8 mouse cellular contexts compared by ENCODE assay signal in the genomic region with DNA sequence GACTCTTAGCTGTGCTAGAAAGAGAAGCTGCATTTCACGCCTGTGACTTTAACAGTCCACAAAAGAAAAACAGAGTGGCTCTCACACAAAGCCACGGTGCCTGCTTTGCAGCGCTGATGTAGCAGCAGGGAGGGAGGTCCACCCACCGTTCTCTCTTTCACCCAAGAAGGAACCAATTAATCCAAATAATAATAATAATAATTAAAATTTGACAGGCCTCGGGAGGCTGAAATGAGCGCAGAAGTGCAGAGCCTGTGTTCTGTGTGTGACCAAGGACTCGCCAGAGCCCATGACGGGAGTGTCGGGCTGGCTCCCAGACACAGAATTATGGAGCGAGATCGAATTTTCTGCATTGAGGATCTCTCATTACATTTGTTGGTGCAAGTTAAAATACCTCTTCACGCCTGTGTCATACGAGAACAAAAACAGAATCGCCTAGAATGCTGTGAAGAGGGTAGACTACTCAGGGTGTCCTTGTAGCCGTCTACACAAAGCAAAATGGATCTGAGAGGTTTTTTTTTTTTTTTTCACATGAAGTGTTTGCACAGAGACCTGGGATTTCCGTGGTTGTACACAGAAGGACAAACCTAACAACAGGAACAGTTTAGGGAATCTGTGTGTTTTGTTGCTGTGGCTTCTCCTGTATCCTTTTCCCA.
A peak's percentile ranks its signal among the peaks of the same experiment; 100 is the strongest.
DNase-seq lines count a peak whose midpoint lies in the region; ATAC-seq lines count a peak whose summit lies in the region.

No protein-coding gene starts in this region.

- no peaks in the 10 kb centered on the region for H3K36me3 ChIP-seq in embryonic facial prominence, embryonic 12.5 days
- H3K36me3 ChIP-seq in hindbrain, embryonic 14.5 days (replicated peaks; ENCODE audit: control insufficient read depth, insufficient read depth) = no peaks in the 10 kb centered on the region
- H3K36me3 ChIP-seq in neural tube, embryonic 13.5 days = no peaks in the 10 kb centered on the region

- peak; percentile 15 to 23 for DNase-seq in layer of hippocampus, postnatal 10 days (ENCODE audit: low spot score in 2 of 2)
- DNase-seq in layer of hippocampus, adult 11-12 months (ENCODE audit: low spot score) = no peak
- peak; percentile 66 for DNase-seq in hindbrain, embryonic 14.5 days (ENCODE audit: low spot score)
- DNase-seq in cerebellum, adult 18-20 months = no peak

- peak overlapping the region; percentile 13; the same call in 1 of the 2 replicates for H3K4me3 ChIP-seq in embryonic facial prominence, embryonic 12.5 days
- no peak overlapping the region; the same call in 1 of the 2 replicates for H3K4me3 ChIP-seq in hindbrain, embryonic 14.5 days (replicated peaks; ENCODE audit: low read length)
- H3K4me3 ChIP-seq in neural tube, embryonic 13.5 days = peak overlapping the region; percentile 21

- WGBS in embryonic facial prominence, embryonic 12.5 days = 37% methylated on average over 16 of the region's 16 CpGs
- whole genome bisulfite sequencing in hindbrain, embryonic 14.5 days = 8% methylated on average over 16 of the region's 16 CpGs
- 10% methylated on average over 16 of the region's 16 CpGs for WGBS in neural tube, embryonic 13.5 days

- H3K4me2 ChIP-seq in embryonic facial prominence, embryonic 12.5 days (replicated peaks) = peak overlapping the region; percentile 54
- peak overlapping the region; percentile 57 for H3K4me2 ChIP-seq in hindbrain, embryonic 14.5 days (replicated peaks)
- peak overlapping the region; percentile 55 for H3K4me2 ChIP-seq in neural tube, embryonic 13.5 days

- no peaks in the 10 kb centered on the region for H3K9me3 ChIP-seq in embryonic facial prominence, embryonic 12.5 days
- no peaks in the 10 kb centered on the region for H3K9me3 ChIP-seq in hindbrain, embryonic 14.5 days (ENCODE audit: control insufficient read depth, low read length)
- H3K9me3 ChIP-seq in neural tube, embryonic 13.5 days = no peaks in the 10 kb centered on the region

- no peak for ATAC-seq in embryonic facial prominence, embryonic 12.5 days (ENCODE audit: insufficient number of reproducible peaks, insufficient read depth, low FRiP score, low TSS enrichment)
- peak; percentile 69 for ATAC-seq in hindbrain, embryonic 14.5 days (ENCODE audit: low FRiP score)
- peak; percentile 66 for ATAC-seq in neural tube, embryonic 13.5 days (ENCODE audit: low read depth)
- no peak for ATAC-seq in erythroblast, adult 5-6 weeks (replicated peaks; ENCODE audit: low FRiP score, poor library complexity, severe bottlenecking)
- no peak for ATAC-seq in granulocyte monocyte progenitor cell, adult 5-6 weeks (replicated peaks; ENCODE audit: poor library complexity, severe bottlenecking)

- H3K9ac ChIP-seq in embryonic facial prominence, embryonic 12.5 days = no peak overlapping the region
- H3K9ac ChIP-seq in hindbrain, embryonic 14.5 days = peak overlapping the region; percentile 74
- H3K9ac ChIP-seq in neural tube, embryonic 13.5 days = peak overlapping the region; percentile 71

- peaks cover 13% of the 10 kb centered on the region; the same call in 1 of the 2 replicates for H3K4me1 ChIP-seq in embryonic facial prominence, embryonic 12.5 days
- peaks cover 35% of the 10 kb centered on the region for H3K4me1 ChIP-seq in hindbrain, embryonic 14.5 days (replicated peaks; ENCODE audit: control insufficient read depth, insufficient read depth, low read length)
- H3K4me1 ChIP-seq in neural tube, embryonic 13.5 days (replicated peaks) = peaks cover 47% of the 10 kb centered on the region

- no peak overlapping the region for H3K27ac ChIP-seq in embryonic facial prominence, embryonic 12.5 days
- H3K27ac ChIP-seq in hindbrain, embryonic 14.5 days = peak overlapping the region; percentile 98
- peak overlapping the region; percentile 97 for H3K27ac ChIP-seq in neural tube, embryonic 13.5 days (replicated peaks)

- no peaks in the 10 kb centered on the region for H3K27me3 ChIP-seq in embryonic facial prominence, embryonic 12.5 days
- H3K27me3 ChIP-seq in hindbrain, embryonic 14.5 days (ENCODE audit: control insufficient read depth, insufficient read depth, low read length) = no peaks in the 10 kb centered on the region
- no peaks in the 10 kb centered on the region for H3K27me3 ChIP-seq in neural tube, embryonic 13.5 days

Comparison
In these comparisons a context has a peak if more than half of its experiments do, and no peak if none do; other contexts are left out.
1. DNase-seq: peak in layer of hippocampus, postnatal 10 days (2 of 2) and hindbrain, embryonic 14.5 days (single experiment); none in layer of hippocampus, adult 11-12 months (single experiment) and cerebellum, adult 18-20 months (0 of 2).
2. ATAC-seq: peak in hindbrain, embryonic 14.5 days (single experiment) and neural tube, embryonic 13.5 days (single experiment); none in embryonic facial prominence, embryonic 12.5 days (single experiment), erythroblast, adult 5-6 weeks (single experiment) and granulocyte monocyte progenitor cell, adult 5-6 weeks (single experiment).
3. Peak in every context shown above with its lines, with median percentiles within 50 percentile points of each other: H3K4me2 ChIP-seq.